Mouse (Mus musculus) MEL (cell line): Measurements from ENCODE around the gene Mecom. TPM values are rescaled to one million over a fixed set of nuclear protein-coding genes. Genes with fewer than 3 reads are reported as not detected.

Source experiments
- DNase-seq: peaks from one replicate; pipeline ENCODE4 v3.0.0; 2011; ENCODE audit warnings: low read depth, low spot score
- H3K27ac ChIP-seq: 2 replicates; pipeline ENCODE4 v1.5.1; 2012; ENCODE audit warnings: low read depth, mild to moderate bottlenecking, control low read depth, low read length, moderate library complexity; ENCODE audit not compliant: control insufficient read depth
- H3K27me3 ChIP-seq, 2 experiments: fragments of 150-350 bp in 1 of 2; sonication (generic) in 1 of 2; 2 replicates each; pipeline ENCODE4 v1.6.1; 2012; ENCODE audit warnings: low read length in 2 of 2, mild to moderate bottlenecking in 2 of 2, improper control_type of control experiment in 1 of 2, moderate library complexity in 1 of 2; ENCODE audit not compliant: insufficient read depth in 2 of 2, control insufficient read depth in 1 of 2
- H3K36me3 ChIP-seq, 2 experiments: 2 replicates each; pipeline ENCODE4 v1.6.1; 2012 to 2014; ENCODE audit warnings: low read length in 2 of 2, improper control_type of control experiment in 1 of 2, inconsistent platforms in 1 of 2, mild to moderate bottlenecking in 1 of 2; ENCODE audit not compliant: insufficient read depth in 2 of 2, control insufficient read depth in 1 of 2
- H3K4me1 ChIP-seq, 2 experiments: fragments of 150-350 bp in 1 of 2; sonication (generic) in 1 of 2; 2 replicates each; pipeline ENCODE4 v1.6.1; 2012; ENCODE audit warnings: low read length in 2 of 2, improper control_type of control experiment in 1 of 2, mild to moderate bottlenecking in 1 of 2; ENCODE audit not compliant: insufficient read depth in 2 of 2, control insufficient read depth in 1 of 2
- H3K4me3 ChIP-seq, 2 experiments: fragments of 150-350 bp in 1 of 2; sonication (generic) in 1 of 2; 2 replicates each; pipeline ENCODE4 v1.5.1; 2012; ENCODE audit warnings: low read depth in 2 of 2, low read length in 2 of 2, mild to moderate bottlenecking in 2 of 2, moderate library complexity in 2 of 2, control low read depth in 1 of 2, improper control_type of control experiment in 1 of 2; ENCODE audit not compliant: control insufficient read depth in 1 of 2, insufficient read depth in 1 of 2
- H3K79me2 ChIP-seq: 2 replicates; pipeline ENCODE4 v1.6.1; 2012; ENCODE audit warnings: mild to moderate bottlenecking, low read length, moderate library complexity; ENCODE audit not compliant: control insufficient read depth, poor library complexity, insufficient read depth
- H3K9ac ChIP-seq: 2 replicates; pipeline ENCODE4 v1.6.1; 2012; ENCODE audit warnings: low read depth, mild to moderate bottlenecking, control low read depth, low read length, moderate library complexity; ENCODE audit not compliant: control insufficient read depth, poor library complexity, severe bottlenecking
- H3K9me3 ChIP-seq: fragments of 150-350 bp; sonication (generic); replicated peaks from 2 replicates; pipeline ENCODE4 v1.6.1; 2012; ENCODE audit warnings: mild to moderate bottlenecking, low read length, improper control_type of control experiment, moderate library complexity; ENCODE audit not compliant: insufficient read depth
- CHD1 ChIP-seq: IDR thresholded peaks from 2 replicates; pipeline ENCODE4 v1.6.1; 2012; ENCODE audit warnings: low read depth, mild to moderate bottlenecking, inconsistent platforms, low read length, improper control_type of control experiment
- CHD2 ChIP-seq: IDR thresholded peaks from 2 replicates; pipeline ENCODE4 v1.6.1; 2011; ENCODE audit warnings: low read length, improper control_type of control experiment
- CTCF ChIP-seq, 3 experiments: IDR thresholded peaks in 2 of 3; conservative IDR thresholded peaks in 1 of 3; 2 replicates each; pipeline ENCODE4 v1.5.1; 2011 to 2012; ENCODE audit warnings: low read length in 3 of 3, low read depth in 2 of 3, mild to moderate bottlenecking in 2 of 3, improper control_type of control experiment in 1 of 3, inconsistent platforms in 1 of 3, mixed read lengths in 1 of 3, moderate library complexity in 1 of 3; ENCODE audit not compliant: control insufficient read depth in 1 of 3, insufficient read depth in 1 of 3, poor library complexity in 1 of 3, severe bottlenecking in 1 of 3
- EP300 ChIP-seq, 2 experiments: IDR thresholded peaks; 2 replicates each; pipeline ENCODE4 v1.6.1; 2011; ENCODE audit warnings: improper control_type of control experiment in 2 of 2, low read length in 2 of 2, low read depth in 1 of 2, mild to moderate bottlenecking in 1 of 2
- ETS1 ChIP-seq: IDR thresholded peaks from 2 replicates; pipeline ENCODE4 v1.6.1; 2012; ENCODE audit warnings: low read depth, mild to moderate bottlenecking, inconsistent platforms, low read length, improper control_type of control experiment, moderate library complexity
- GABPA ChIP-seq: IDR thresholded peaks from 2 replicates; pipeline ENCODE4 v1.6.1; 2012; ENCODE audit warnings: low read depth, mild to moderate bottlenecking, inconsistent platforms, low read length, improper control_type of control experiment, moderate library complexity
- GATA1 ChIP-seq: IDR thresholded peaks from 2 replicates; pipeline ENCODE4 v1.6.1; 2011; ENCODE audit warnings: low read depth, low read length, improper control_type of control experiment
- HCFC1 ChIP-seq: IDR thresholded peaks from 2 replicates; pipeline ENCODE4 v1.6.1; 2012; ENCODE audit warnings: low read depth, mild to moderate bottlenecking, inconsistent platforms, low read length, improper control_type of control experiment, moderate library complexity
- JUND ChIP-seq: IDR thresholded peaks from 2 replicates; pipeline ENCODE4 v1.6.1; 2011; ENCODE audit warnings: low read depth, mild to moderate bottlenecking, improper control_type of control experiment, low read length
- KAT2A ChIP-seq: conservative IDR thresholded peaks from 2 replicates; pipeline ENCODE4 v1.6.1; 2012; ENCODE audit warnings: low read depth, low read length, improper control_type of control experiment, inconsistent platforms
- MAFK ChIP-seq: IDR thresholded peaks from 2 replicates; pipeline ENCODE4 v1.6.1; 2011; ENCODE audit warnings: low read depth, mild to moderate bottlenecking, low read length, improper control_type of control experiment, borderline replicate concordance
- MEF2A ChIP-seq: IDR thresholded peaks from 2 replicates; pipeline ENCODE4 v1.6.1; 2014; ENCODE audit warnings: low read depth, mild to moderate bottlenecking, inconsistent platforms, low read length, improper control_type of control experiment; ENCODE audit not compliant: poor library complexity, insufficient replicate concordance, severe bottlenecking; ENCODE audit errors: extremely low read depth
- MYB ChIP-seq: IDR thresholded peaks from 2 replicates; pipeline ENCODE4 v1.6.1; 2011; ENCODE audit warnings: mild to moderate bottlenecking, low read depth, low read length, improper control_type of control experiment
- MYC ChIP-seq: IDR thresholded peaks from 2 replicates; pipeline ENCODE4 v1.6.1; 2011; ENCODE audit warnings: low read depth, mild to moderate bottlenecking, low read length, improper control_type of control experiment, moderate library complexity
- NELFE ChIP-seq: IDR thresholded peaks from 2 replicates; pipeline ENCODE4 v1.6.1; 2011; ENCODE audit warnings: low read depth, low read length, improper control_type of control experiment
- NRF1 ChIP-seq: IDR thresholded peaks from 2 replicates; pipeline ENCODE4 v1.6.1; 2014; ENCODE audit warnings: low read depth, mild to moderate bottlenecking, inconsistent platforms, low read length, improper control_type of control experiment, moderate library complexity; ENCODE audit not compliant: poor library complexity, insufficient read depth, severe bottlenecking
- POLR2AphosphoS2 ChIP-seq: IDR thresholded peaks from 2 replicates; pipeline ENCODE4 v1.6.1; 2011; ENCODE audit warnings: low read length, improper control_type of control experiment
- POLR2AphosphoS5 ChIP-seq: IDR thresholded peaks from 2 replicates; pipeline ENCODE4 v1.6.1; 2012; ENCODE audit warnings: low read depth, borderline replicate concordance, mild to moderate bottlenecking, inconsistent platforms, low read length, moderate library complexity, mixed read lengths
- RAD21 ChIP-seq: IDR thresholded peaks from 2 replicates; pipeline ENCODE4 v1.6.1; 2011; ENCODE audit warnings: mild to moderate bottlenecking, low read depth, low read length, improper control_type of control experiment
- SIN3A ChIP-seq: IDR thresholded peaks from 2 replicates; pipeline ENCODE4 v1.6.1; 2012; ENCODE audit warnings: low read length, improper control_type of control experiment, inconsistent platforms
- SMC3 ChIP-seq: IDR thresholded peaks from 2 replicates; pipeline ENCODE4 v1.6.1; 2011; ENCODE audit warnings: low read depth, low read length, improper control_type of control experiment
- TBP ChIP-seq: IDR thresholded peaks from 2 replicates; pipeline ENCODE4 v1.8.0; 2011; ENCODE audit warnings: low read depth, low read length, improper control_type of control experiment
- TCF12 ChIP-seq: IDR thresholded peaks from 2 replicates; pipeline ENCODE4 v1.6.1; 2014; ENCODE audit warnings: low read depth, mild to moderate bottlenecking, inconsistent platforms, low read length, improper control_type of control experiment, moderate library complexity
- UBTF ChIP-seq: IDR thresholded peaks from 2 replicates; pipeline ENCODE4 v1.6.1; 2012; ENCODE audit warnings: low read depth, mild to moderate bottlenecking, inconsistent platforms, low read length, improper control_type of control experiment, moderate library complexity, borderline replicate concordance; ENCODE audit not compliant: insufficient read depth
- USF1 ChIP-seq: IDR thresholded peaks from 2 replicates; pipeline ENCODE4 v1.6.1; 2014; ENCODE audit warnings: low read depth, mild to moderate bottlenecking, inconsistent platforms, low read length, improper control_type of control experiment, moderate library complexity
- ZC3H11A ChIP-seq: IDR thresholded peaks from 2 replicates; pipeline ENCODE4 v1.6.1; 2012; ENCODE audit warnings: low read depth, mild to moderate bottlenecking, inconsistent platforms, low read length, improper control_type of control experiment
- ZMIZ1 ChIP-seq: IDR thresholded peaks from 2 replicates; pipeline ENCODE4 v1.6.1; 2012; ENCODE audit warnings: low read depth, mild to moderate bottlenecking, inconsistent platforms, low read length, improper control_type of control experiment, moderate library complexity
- polyA plus RNA-seq, 2 experiments: library from polyadenylated mRNA; stranded (reverse) in 1 of 2; unstranded in 1 of 2; fragments of >175 nt in 1 of 2; fragments of >200 nt in 1 of 2; gene quantifications; 2 replicates each; pipeline versions ENCODE4 v1.2.1 to v1.2.4; 2012; ENCODE audit warnings: low replicate concordance in 2 of 2, low read depth in 1 of 2; ENCODE audit not compliant: insufficient read length in 2 of 2, insufficient read depth in 1 of 2, missing spikeins in 1 of 2
- total RNA-seq: library from RNA; depleted of rRNA; stranded (reverse); fragments of 300-350 nt; gene quantifications from 2 replicates; pipeline ENCODE4 v1.2.3, GENCODE M21; 2012

Mecom gene
- total and polyA plus RNA-seq, 3 experiments, result 0.04 TPM; not detected in 2

GRCm38 (mm10) chr3:30101146-30101545 lies 446.7 kb downstream of the Mecom start:
- H3K4me1 ChIP-seq, result no peaks in the 10 kb centered on the region
- H3K27ac ChIP-seq, result no peak overlapping the region
- no peaks in the 10 kb centered on the region for H3K36me3 ChIP-seq
- TF ChIP-seq GATA1 (no peak), CTCF (IDR thresholded peaks at IDR 0.05 in 2 of 3, conservative IDR thresholded peaks at IDR 0.05 in 1 of 3; ENCODE audit: control insufficient read depth in 1 of 3, insufficient read depth in 1 of 3, low read depth in 2 of 3, low read length in 3 of 3, poor library complexity in 1 of 3, severe bottlenecking in 1 of 3) (no peak), MYB (no peak), NELFE (no peak), ZMIZ1 (no peak), MYC (no peak), MAFK (no peak), KAT2A (no peak), NRF1 (no peak), GABPA (no peak), EP300 (IDR thresholded peaks at IDR 0.05; ENCODE audit: low read depth in 1 of 2, low read length in 2 of 2) (no peak), ZC3H11A (no peak), JUND (no peak)
- DNase-seq, result no peak
- H3K9ac ChIP-seq, result no peak overlapping the region
- no peak overlapping the region for H3K4me3 ChIP-seq
- no peaks in the 10 kb centered on the region for H3K79me2 ChIP-seq
- no peaks in the 10 kb centered on the region for H3K27me3 ChIP-seq
- no peaks in the 10 kb centered on the region for H3K9me3 ChIP-seq

GRCm38 (mm10) chr3:30097713-30098112 lies 450.1 kb downstream of the Mecom start:
- Histone ChIP-seq H3K9ac (no peak overlapping the region), H3K27ac (no peak overlapping the region), H3K27me3 (no peaks in the 10 kb centered on the region), H3K36me3 (no peaks in the 10 kb centered on the region), H3K4me1 (no peaks in the 10 kb centered on the region), H3K4me3 (no peak overlapping the region), H3K79me2 (no peaks in the 10 kb centered on the region), H3K9me3 (no peaks in the 10 kb centered on the region)
- TF ChIP-seq TBP, result no peak
- no peak for TF ChIP-seq TCF12
- no peak for TF ChIP-seq MEF2A
- TF ChIP-seq CHD2, result no peak
- TF ChIP-seq CHD1, result no peak
- TF ChIP-seq HCFC1, result no peak
- no peak for TF ChIP-seq MYB
- no peak for TF ChIP-seq POLR2AphosphoS2
- TF ChIP-seq ETS1, result no peak
- TF ChIP-seq SMC3, result no peak
- no peak for TF ChIP-seq UBTF
- TF ChIP-seq SIN3A, result no peak
- no peak for TF ChIP-seq POLR2AphosphoS5
- no peak for TF ChIP-seq RAD21
- TF ChIP-seq NELFE, result no peak
- no peak for TF ChIP-seq USF1
- no peak for DNase-seq
